Mouse (Mus musculus) gastrocnemius, postnatal 25 days (tissue): Measurements from ENCODE around the gene Abca15. TPM values are rescaled to one million over a fixed set of nuclear protein-coding genes. Genes with fewer than 3 reads are reported as not detected.
"Not testable (repeated sequence)": the region's sequence is repeated elsewhere in the genome, so short reads cannot be mapped to it uniquely, and the experiment has no call there.

ENCODE experiments used
- DNase-seq: peaks from one replicate; pipeline ENCODE4 v3.0.0; 2022
- long read RNA-seq, 2 experiments: library from polyadenylated mRNA; stranded (forward); transcript quantifications; one replicate each; pipeline ENCODE4 v2.0.0; 2021
- total RNA-seq, 2 experiments: library from RNA; stranded (reverse); gene quantifications; 1 replicate in 1 of 2; 2 replicates in 1 of 2; pipeline ENCODE4 v1.2.3; 2021

The Abca15 gene
- total RNA-seq: not detected
- long read RNA-seq, experiment 1: 0 reads
- long read RNA-seq, experiment 2, partial matches to known transcripts: 0 of 1 reads
- long read RNA-seq, experiment 2, other reads (novel, unspliced or antisense): 1 of 1 reads

- no peak for DNase-seq
Observed at GRCm38 (mm10) chr7:120328087-120328793, at the start of gene Abca15. Abca15 (plus strand) TSS chr7:120328670.

DNA sequence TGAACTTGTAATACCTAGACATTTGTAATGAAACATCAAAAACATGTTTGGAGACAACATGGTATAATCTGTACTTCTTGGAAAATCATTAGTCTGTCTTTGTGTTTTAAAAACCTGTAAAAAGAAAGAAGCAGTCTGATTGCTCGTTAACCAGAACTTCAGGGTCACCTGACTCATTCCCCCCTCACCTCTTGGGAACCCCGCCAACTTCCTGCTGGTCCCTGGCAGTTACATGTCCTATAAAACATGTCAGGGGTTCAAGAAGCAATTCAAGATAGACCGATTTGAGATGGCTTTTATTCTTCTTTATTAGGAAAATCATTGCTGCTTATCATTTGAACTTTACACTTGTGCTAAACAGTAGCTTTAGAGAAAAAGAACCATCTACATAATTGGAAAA, 43.2 kb upstream of the Abca15 start:
- no peak for DNase-seq

DNA sequence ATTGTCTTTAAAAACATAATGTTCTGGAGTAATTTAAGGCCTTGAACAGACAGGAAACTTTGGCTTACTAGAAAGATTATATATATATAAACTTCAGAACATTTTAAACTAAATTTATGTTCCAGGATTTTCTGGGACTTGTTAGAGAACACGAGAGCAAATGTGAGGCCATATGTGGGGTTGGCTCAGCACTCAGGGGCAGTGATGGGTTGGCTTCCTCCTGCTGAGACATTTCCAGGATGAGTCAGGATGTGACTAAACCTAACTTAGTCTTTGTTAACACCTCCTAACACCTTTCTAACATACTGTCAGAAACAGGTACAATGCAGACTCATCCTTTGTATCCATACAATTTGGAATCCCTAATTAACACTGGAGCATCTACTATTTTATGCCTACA, 12.4 kb upstream of the Abca15 start:
- DNase-seq: no peak

- no peak for DNase-seq
Observed at GRCm38 (mm10) chr7:120322963-120323362, 5.5 kb upstream of the Abca15 start.

- DNase-seq: not testable (repeated sequence)
Observed at GRCm38 (mm10) chr7:120325911-120326310, 2.6 kb upstream of the Abca15 start.

DNA sequence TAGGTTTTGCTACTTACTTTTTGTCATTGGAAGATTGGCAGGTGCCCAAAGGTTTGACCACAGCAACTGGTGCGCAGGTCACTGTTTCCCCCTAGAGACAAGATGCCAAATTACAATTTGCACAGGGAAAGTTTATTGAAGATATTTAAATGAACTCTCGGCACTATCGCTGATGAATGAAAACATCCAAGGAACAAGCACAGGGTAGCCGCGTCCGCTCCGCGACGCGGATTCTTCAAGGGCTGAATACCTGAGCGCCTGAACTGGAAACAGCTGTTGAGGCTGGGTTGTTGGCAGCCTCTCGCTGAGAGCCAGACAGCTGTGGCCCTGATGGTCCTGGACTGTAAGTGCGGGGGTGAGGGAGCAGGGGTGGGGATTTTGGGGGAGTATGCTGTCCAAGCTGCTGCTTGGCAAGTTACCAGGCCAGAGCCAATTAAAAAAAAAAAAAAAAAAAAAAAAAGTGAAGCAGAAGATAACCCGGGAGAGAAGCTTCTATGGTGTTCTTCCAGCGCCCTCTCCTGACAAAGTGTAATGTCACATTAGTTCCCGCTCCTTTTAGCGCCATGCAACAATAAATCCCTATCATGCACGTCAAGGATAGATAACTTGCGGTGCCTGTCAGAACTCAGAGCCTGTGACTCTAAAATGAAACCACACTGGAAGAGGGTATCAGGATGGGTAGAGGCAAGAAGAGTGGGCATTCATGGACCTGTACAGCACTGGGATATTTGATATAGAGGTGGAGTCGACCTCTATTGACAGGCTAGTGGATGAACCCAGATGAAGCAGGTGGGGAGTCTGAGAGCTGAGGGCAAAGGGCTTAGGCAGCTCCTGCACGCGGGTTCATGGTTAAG, 1.0 kb upstream of the Abca15 start:
- DNase-seq: no peak

- DNase-seq: no peak
Observed at GRCm38 (mm10) chr7:120361159-120361558, 32.7 kb downstream of the Abca15 start.

- DNase-seq: no peak
Observed at GRCm38 (mm10) chr7:120409447-120409846, 81.0 kb downstream of the Abca15 start, which contains the start of gene Abca16. Abca16 (plus strand) TSS chr7:120409647.

- no peak for DNase-seq
Observed at GRCm38 (mm10) chr7:120412391-120412790, 83.9 kb downstream of the Abca15 start.

- no peak for DNase-seq
Observed at GRCm38 (mm10) chr7:120426625-120427024, 98.2 kb downstream of the Abca15 start.

DNA sequence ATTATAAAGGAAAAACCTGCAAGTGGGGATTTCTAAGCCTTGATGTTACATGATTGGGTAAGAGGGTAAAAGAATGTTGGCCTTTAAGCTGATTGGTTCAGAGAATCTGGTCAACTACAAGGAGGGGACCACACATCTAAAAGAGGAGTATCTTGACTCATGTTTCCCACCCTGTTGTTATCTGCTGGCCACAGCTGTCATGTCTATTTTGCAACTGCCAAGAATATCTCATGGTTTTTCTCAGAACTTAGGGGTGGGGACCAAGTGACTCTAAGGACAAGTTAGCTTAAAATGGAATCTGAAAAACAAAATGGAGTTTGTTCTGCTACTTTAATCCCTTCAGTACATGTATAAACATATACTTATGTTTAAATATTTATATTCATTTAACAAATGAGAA, 103.0 kb downstream of the Abca15 start:
- DNase-seq: no peak

Other genes starting within 250 kb of the Abca15 start
- gene Dnah3, start 233.4 kb upstream of the Abca15 start, total RNA-seq: under 1 TPM; 0.05 to 0.13 TPM
- gene Tmem159, start 226.3 kb upstream of the Abca15 start, total RNA-seq: 1 to 10 TPM; 7.4 TPM
- gene Zp2, start 183.4 kb upstream of the Abca15 start, total RNA-seq: under 1 TPM in 1 of 2 experiments, not detected in 1; 0.51 TPM
- gene Anks4b, start 154.8 kb upstream of the Abca15 start, total RNA-seq: under 1 TPM in 1 of 2 experiments, not detected in 1; 0.10 TPM
- gene Crym, start 126.6 kb upstream of the Abca15 start, total RNA-seq: 1 to 10 TPM; 4.2 to 5.5 TPM
- gene Abca14, start 124.7 kb upstream of the Abca15 start, total RNA-seq: not detected
- not detected for gene Abca16, start 81.0 kb downstream of the Abca15 start, total RNA-seq